Mouse (Mus musculus) cerebellum, adult 2 months (tissue): Measurements from ENCODE around the gene Cpt1c. TPM values are rescaled to one million over a fixed set of nuclear protein-coding genes. Genes with fewer than 3 reads are reported as not detected.
A peak's percentile ranks its signal among the peaks of the same experiment; 100 is the strongest.
"Not testable (repeated sequence)": the region's sequence is repeated elsewhere in the genome, so short reads cannot be mapped to it uniquely, and the experiment has no call there.

Experiments used
- DNase-seq, 2 experiments: peaks; one replicate each; pipeline ENCODE4 v3.0.0; 2021
- H3K27ac ChIP-seq: fragments of 200-500 bp; 2 replicates; pipeline ENCODE4 v1.5.1; 2012; ENCODE audit warnings: low read length, control low read depth, inconsistent platforms; ENCODE audit not compliant: insufficient read depth
- H3K27me3 ChIP-seq: fragments of 200-500 bp; 2 replicates; pipeline ENCODE4 v1.6.1; 2012; ENCODE audit warnings: inconsistent platforms, mild to moderate bottlenecking, low read length, moderate library complexity; ENCODE audit not compliant: control insufficient read depth, insufficient read depth
- H3K4me1 ChIP-seq: fragments of 200-500 bp; 2 replicates; pipeline ENCODE4 v1.6.1; 2011; ENCODE audit warnings: low read length; ENCODE audit not compliant: control insufficient read depth, insufficient read depth
- H3K4me3 ChIP-seq: fragments of 200-500 bp; replicated peaks from 2 replicates; pipeline ENCODE3; 2011; ENCODE audit warnings: mild to moderate bottlenecking, low read depth, low read length, control low read depth; ENCODE audit not compliant: insufficient read depth
- CTCF ChIP-seq: fragments of 200-500 bp; IDR thresholded peaks from 2 replicates; pipeline ENCODE4 v1.5.1; 2011; ENCODE audit warnings: low read depth, mild to moderate bottlenecking, control low read depth, low read length, moderate library complexity, borderline replicate concordance; ENCODE audit not compliant: insufficient read depth
- POLR2A ChIP-seq: fragments of 200-500 bp; IDR thresholded peaks from 2 replicates; pipeline ENCODE4 v1.6.1; 2011; ENCODE audit warnings: low read length, control low read depth, borderline replicate concordance; ENCODE audit not compliant: insufficient read depth
- WGBS: fragments of 180-500 bp; shearing (Covaris S2); methylation state at CpG from one replicate; pipeline ENCODE4 v1.1.7; 2018; 5-methylcytosine and 5-hydroxymethylcytosine counted together
- polyA plus RNA-seq: library from polyadenylated mRNA; depleted of rRNA; stranded (reverse); fragments of >200 nt; gene quantifications from 2 replicates; pipeline ENCODE4 v1.2.3, GENCODE M21; 2012; rRNA removed

The Cpt1c gene
- 129 and 137 TPM in 2 replicates for polyA plus RNA-seq

DNA sequence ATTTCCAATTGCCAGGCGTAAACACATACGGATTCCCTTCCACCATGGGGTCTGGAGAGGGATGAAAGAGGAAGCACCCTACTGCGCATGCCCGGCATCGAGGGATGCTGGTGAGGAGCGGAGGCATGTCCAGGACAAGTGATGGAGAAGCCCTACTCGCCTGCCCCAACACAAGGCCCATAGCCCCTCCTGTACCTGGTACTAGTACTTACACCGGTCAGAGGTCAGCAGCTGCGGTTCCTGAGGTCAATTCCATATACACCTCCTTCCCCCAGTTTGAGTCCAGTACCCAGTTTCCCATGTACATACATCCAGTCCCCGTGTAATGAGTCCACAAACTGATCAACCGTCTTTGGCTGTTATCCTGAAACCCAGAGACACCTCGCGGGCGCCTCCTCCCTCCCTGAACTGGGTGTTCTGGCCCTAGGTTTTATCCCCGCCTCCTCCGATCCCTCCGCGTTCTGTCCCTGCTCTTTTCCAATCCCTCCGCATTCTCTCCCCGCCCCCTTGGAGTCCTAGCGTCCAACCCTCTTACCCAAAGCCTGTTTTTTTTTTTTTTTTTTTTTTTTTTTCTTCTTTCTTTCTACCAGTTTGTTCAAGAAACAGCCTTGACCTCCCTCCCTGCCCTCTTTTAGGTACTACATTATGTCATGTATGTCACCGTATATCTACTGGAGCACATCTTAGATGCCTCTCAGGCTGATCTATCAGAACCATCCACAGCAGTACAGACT is at the start of gene Cpt1c:
Cpt1c (minus strand) TSS at position 469 of the 734 bp plus-strand sequence.
- under 1% methylated on average over 22 of the region's 22 CpGs for WGBS
- Histone ChIP-seq H3K27ac (peak within 1 kb of the TSS; percentile 89), H3K27me3 (no peaks in the 10 kb centered on the region), H3K4me1 (peaks cover 16% of the 10 kb centered on the region), H3K4me3 (peak within 1 kb of the TSS; percentile 80)
- TF ChIP-seq CTCF (no peak), POLR2A (peak; percentile 82; the same call in 1 of the 2 replicates)
- DNase-seq = peak; percentile 91 to 92

DNA sequence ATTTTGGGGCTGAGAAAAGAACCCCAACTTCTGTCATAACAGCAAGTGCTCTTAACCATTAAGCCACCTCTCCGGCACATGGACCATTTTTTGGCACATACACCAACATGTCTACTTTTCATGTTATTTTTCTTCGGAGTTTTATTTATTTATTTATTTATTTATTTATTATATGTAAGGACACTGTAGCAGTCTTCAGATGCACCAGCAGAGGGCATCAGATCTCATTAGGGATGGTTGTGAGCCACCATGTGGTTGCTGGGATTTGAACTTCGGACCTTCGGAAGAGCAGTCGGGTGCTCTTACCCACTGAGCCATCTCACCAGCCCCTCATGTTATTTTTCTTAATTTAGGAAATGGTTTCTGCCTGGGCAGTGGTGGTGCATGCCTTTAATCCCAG is 49.1 kb upstream of the Cpt1c start:
- WGBS = 72% methylated on average over 5 of the region's 5 CpGs

DNA sequence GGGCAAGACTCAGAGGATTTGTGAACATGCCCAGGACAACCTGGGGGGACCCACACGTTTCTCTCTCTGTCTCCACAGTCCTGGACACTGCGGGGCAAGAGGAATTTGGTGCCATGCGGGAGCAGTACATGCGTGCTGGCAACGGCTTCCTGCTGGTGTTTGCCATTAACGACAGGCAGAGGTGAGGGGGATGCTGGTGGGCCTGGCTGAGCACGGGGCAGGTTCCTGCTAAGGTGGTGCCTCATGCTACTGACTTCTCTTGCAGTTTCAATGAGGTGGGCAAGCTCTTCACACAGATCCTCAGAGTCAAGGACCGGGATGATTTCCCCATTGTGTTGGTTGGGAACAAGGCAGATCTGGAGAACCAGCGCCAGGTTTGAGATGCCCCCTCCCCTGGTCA is 45.6 kb upstream of the Cpt1c start:
- peak in 1 of 2 experiments; percentile 5 for DNase-seq
- WGBS = 69% methylated on average over 9 of the region's 9 CpGs
- Histone ChIP-seq H3K4me1 (peaks cover 11% of the 10 kb centered on the region), H3K27me3 (no peaks in the 10 kb centered on the region), H3K27ac (no peak overlapping the region), H3K4me3 (no peak overlapping the region)
- TF ChIP-seq POLR2A (no peak), CTCF (no peak)

More for the DNA sequence above, 49.1 kb upstream of the Cpt1c start:
- H3K4me1 ChIP-seq = peaks cover 21% of the 10 kb centered on the region
- not testable (repeated sequence) for H3K4me3 ChIP-seq, H3K27ac ChIP-seq, H3K27me3 ChIP-seq, DNase-seq
- TF ChIP-seq CTCF = peak; percentile 24; the same call in 1 of the 2 replicates

DNA sequence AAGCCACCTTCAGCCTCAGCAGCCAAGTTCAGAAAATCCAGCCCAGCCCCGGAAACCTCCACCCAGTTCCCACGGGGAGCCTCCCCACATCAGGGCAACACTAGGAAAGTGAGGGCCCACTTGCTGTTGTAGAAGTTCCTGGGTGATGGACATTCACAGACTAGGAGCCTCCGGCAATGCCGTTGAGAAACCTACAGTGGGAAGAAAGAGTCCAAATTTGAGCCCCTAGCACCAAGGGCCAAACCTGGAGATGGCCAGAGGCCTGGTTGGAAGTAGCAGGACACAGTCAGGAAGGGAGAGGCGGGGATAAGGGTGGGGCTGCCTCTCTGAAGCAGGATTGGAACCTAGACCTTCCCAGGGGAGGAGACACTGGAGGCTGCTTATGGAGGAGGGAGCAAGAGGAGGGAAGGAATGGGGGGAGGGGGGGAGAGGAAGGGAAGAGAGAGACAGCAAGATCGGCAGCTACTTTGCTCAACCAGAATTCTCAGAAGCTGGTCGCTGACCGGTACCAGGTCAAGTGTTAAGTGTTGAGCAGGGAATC is 44.5 kb upstream of the Cpt1c start:
- H3K27me3 ChIP-seq = no peaks in the 10 kb centered on the region
- H3K4me3 ChIP-seq = no peak overlapping the region
- H3K27ac ChIP-seq = no peak overlapping the region
- peaks cover 2% of the 10 kb centered on the region; the same call in 1 of the 2 replicates for H3K4me1 ChIP-seq
- WGBS = 52% methylated on average over 8 of the region's 8 CpGs
- DNase-seq = peak in 1 of 2 experiments; percentile 9
- no peak for TF ChIP-seq POLR2A
- no peak for TF ChIP-seq CTCF

DNA sequence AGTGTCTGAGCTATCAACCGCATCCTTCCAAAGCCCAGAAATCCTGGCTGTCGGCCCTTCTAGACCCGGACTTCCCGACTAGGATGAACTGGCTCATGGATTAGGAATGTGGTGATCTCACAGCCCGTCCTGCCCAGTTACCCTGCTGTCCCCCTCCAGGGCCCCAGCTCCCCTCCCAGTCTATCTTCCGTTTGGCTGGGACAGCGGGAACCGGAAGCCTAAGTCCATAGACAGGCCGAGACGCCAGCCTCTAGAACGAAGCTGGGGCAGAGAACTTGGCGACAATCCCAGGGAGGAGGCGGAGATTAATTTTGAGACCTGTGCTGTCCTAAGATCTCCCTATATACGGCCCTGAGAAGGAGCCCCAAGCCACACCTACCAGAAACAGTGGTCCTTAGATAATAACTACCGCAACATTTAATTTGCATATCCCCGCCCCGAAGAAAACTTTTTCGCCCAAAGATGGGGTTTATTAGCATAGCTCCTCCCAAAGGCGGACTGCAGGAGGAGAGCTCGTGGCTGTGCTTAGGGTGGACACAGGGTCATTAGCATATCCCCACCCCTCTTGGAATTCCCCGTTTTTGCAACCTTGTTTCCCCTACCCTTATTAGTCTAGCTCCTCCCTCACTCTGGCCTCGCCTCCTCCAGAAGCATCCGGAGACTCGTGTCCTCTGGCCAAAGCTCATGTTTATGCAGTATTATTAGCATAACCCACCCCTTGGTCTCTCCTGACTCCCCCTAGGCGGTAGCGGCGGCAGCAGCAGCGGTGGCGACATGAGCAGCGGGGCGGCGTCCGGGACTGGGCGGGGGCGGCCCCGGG is 42.8 kb upstream of the Cpt1c start, which contains the start of gene Rras:
Rras (plus strand) TSS at position 720 of the 820 bp plus-strand sequence.
- Histone ChIP-seq H3K27me3 (no peaks in the 10 kb centered on the region), H3K4me1 (peaks cover 7% of the 10 kb centered on the region; the same call in 1 of the 2 replicates), H3K27ac (peak within 1 kb of the TSS; percentile 68; the same call in 1 of the 2 replicates), H3K4me3 (peak within 1 kb of the TSS; percentile 62)
- WGBS = 0% methylated on average over 36 of the region's 36 CpGs
- TF ChIP-seq POLR2A = peak; percentile 8; the same call in 1 of the 2 replicates
- no peak for TF ChIP-seq CTCF
- DNase-seq = peak; percentile 75 to 90

DNA sequence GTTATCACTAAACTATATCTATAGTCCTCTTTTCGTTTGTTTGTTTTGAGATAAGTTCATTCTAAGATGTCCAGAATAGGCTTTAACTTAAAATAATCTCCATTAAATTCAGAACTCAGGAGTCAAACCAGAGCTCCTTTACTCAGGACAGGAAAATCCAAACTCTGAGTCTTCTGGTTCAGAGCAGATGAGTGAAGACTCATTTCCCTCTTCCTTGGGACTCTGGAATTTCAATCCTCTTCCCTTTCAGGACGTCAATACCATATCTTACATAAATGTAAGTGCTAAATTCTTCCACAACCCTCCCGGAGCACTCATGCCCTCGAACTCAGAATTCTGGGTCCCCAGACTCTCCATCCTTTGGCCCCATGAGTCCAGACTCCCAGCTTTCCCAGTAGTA is 42.1 kb upstream of the Cpt1c start:
- TF ChIP-seq CTCF = no peak
- no peak for TF ChIP-seq POLR2A
- peak overlapping the region; percentile 68; the same call in 1 of the 2 replicates for H3K27ac ChIP-seq
- peak overlapping the region; percentile 64 for H3K4me3 ChIP-seq
- under 1% methylated on average over 4 of the region's 4 CpGs for WGBS
- no peak for DNase-seq
- H3K27me3 ChIP-seq = no peaks in the 10 kb centered on the region
- H3K4me1 ChIP-seq = peaks cover 7% of the 10 kb centered on the region; the same call in 1 of the 2 replicates

DNA sequence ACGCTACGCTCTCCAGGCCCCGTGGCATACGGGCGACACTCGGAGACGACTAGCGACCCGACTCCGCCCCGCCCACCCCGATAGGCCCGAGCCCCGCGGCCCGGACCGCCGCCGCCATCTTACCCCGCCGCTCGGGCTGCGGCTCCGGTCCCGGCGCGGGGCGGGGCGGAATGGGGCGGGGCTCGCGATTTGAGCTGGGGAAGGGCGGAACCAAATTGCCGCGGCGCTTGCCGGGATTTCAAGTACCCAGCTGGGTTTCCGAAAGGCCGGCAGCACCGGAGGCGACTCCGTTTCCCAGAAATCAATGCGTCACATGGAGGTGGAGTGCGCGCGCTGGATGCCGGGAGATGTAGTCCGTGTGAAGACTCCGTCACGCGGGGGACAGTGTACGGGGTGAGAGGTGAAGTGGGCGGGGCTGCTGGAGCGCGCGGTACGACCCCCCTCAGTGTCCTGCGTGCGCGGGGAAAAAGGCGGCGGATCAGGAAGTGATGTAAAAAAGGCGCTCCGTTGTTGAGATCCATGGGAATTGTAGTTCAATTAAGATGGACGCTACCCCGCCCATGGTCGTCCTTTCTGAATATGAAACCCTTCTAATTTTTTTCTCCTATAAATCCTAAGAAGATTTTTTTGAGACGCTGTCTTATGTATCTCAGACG is 41.4 kb upstream of the Cpt1c start, which contains the start of gene Scaf1:
Scaf1 (minus strand) TSS at position 407 of the 656 bp plus-strand sequence.
- DNase-seq = peak; percentile 99 to 100
- Histone ChIP-seq H3K27me3 (no peaks in the 10 kb centered on the region), H3K4me1 (peaks cover 7% of the 10 kb centered on the region; the same call in 1 of the 2 replicates), H3K4me3 (peak within 1 kb of the TSS; percentile 97), H3K27ac (peak within 1 kb of the TSS; percentile 72; the same call in 1 of the 2 replicates)
- under 1% methylated on average over 69 of the region's 69 CpGs for WGBS
- no peak for TF ChIP-seq POLR2A
- TF ChIP-seq CTCF = no peak
